Mouse (Mus musculus): Measurements from ENCODE around the gene Rpl3.

- TF ChIP-seq POLR2A (IDR thresholded peaks at IDR 0.05; ENCODE audit: insufficient read depth, low read depth, low read length) (no peak), CTCF (IDR thresholded peaks at IDR 0.05; ENCODE audit: insufficient read depth, low read depth, low read length) (no peak)
These were observed 22.5 kb downstream of the Rpl3 start for GRCm38 (mm10) chr15:80069171-80069570.
